Mouse (Mus musculus): ENCODE measurements around the gene Rilpl1.

DNA sequence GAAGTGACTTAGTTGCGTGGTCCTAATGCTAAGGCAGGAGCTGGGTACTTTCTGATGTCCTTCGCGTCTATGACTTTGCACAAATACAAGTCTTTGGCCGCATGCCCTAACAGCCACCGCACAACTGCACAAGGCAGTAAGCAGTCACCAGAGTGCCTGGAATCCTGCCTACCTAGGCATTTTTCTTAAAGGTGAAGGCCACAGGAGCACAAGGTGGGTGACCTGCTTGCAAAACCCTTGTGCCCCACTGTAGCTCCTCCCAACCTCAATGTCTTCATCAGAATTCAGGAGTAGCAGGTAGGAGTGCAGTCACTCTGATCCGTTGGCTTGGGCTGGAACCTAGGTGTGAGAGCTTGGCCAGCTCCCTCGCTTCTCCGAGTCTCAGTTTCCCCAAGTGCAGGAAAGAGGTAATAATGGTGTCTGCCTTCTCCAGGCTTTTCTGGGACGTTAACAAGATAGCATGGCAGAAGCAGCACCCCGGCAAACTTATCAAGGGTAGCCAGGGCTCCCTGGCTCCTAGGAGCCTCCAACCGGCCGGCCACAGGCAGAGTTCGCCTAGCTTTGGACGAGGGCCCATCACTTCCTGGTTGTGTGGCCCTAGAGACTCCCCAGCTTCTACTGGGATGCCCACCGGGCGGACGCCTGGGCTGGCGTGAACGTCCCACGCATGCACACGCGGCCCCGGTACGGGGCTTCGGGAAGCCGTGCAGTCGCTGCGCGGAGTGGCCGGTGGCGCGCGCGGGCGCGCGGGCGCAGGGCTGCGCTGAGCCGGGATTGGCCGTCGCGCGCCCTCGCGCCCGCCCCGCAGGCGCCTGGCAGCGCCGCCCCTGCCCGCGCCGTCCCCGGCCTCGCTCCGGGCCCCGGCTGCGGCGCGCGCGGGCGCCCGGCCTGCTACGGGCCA is 86.3 kb downstream of the Rilpl1 start:
- peak; percentile 45; the same call in 1 of the 2 replicates for TF ChIP-seq POLR2A (IDR thresholded peaks at IDR 0.05; ENCODE audit: borderline replicate concordance, extremely low read depth, insufficient read depth, insufficient read length, poor library complexity, severe bottlenecking)
- no peak for TF ChIP-seq CTCF (IDR thresholded peaks at IDR 0.05; ENCODE audit: borderline replicate concordance, extremely low read depth, insufficient read depth, insufficient read length)
